Comparison of ENCODE assay signal across 10 mouse cellular contexts in genomic region chr7:24547534-24548036, GRCm38 (mm10). TPM values are rescaled to one million over a fixed set of nuclear protein-coding genes. Genes with fewer than 3 reads are reported as not detected.
DNase-seq lines count a peak whose midpoint lies in the region; ATAC-seq and TF ChIP-seq lines count a peak whose summit lies in the region.
"Had no signal": no experiment of that assay in that cellular context is flagged by ENCODE, and none has a peak within 500 bp of the region (broad histone marks: within the 10 kb centered on the region; RNA-seq: fewer than 3 reads in every experiment).

No protein-coding gene starts in this region.

- ATAC-seq in kidney, postnatal 0 days (replicated peaks; ENCODE audit: low FRiP score, low read depth) = no peak
- ATAC-seq in hindbrain, postnatal 0 days = no peak

- H3K9ac ChIP-seq in kidney, postnatal 0 days (ENCODE audit: low read depth, low read length) = peak overlapping the region; percentile 86
- peak overlapping the region; percentile 77 for H3K9ac ChIP-seq in hindbrain, postnatal 0 days (replicated peaks; ENCODE audit: low read length)

- WGBS in kidney, postnatal 0 days = 19% methylated on average over 13 of the region's 13 CpGs
- WGBS in embryonic facial prominence, embryonic 10.5 days = 30% methylated on average over 13 of the region's 13 CpGs
- 27% methylated on average over 13 of the region's 13 CpGs for WGBS in hindbrain, postnatal 0 days

- no peaks in the 10 kb centered on the region for H3K27me3 ChIP-seq in kidney, postnatal 0 days (ENCODE audit: insufficient read depth, low read length)
- H3K27me3 ChIP-seq in embryonic facial prominence, embryonic 10.5 days (replicated peaks; ENCODE audit: low read depth, poor library complexity, severe bottlenecking) = no peaks in the 10 kb centered on the region
- H3K27me3 ChIP-seq in hindbrain, postnatal 0 days (ENCODE audit: insufficient read depth, low read length) = no peaks in the 10 kb centered on the region
- no peaks in the 10 kb centered on the region for H3K27me3 ChIP-seq in myocyte (ENCODE audit: control insufficient read depth, insufficient read depth, insufficient read length)

- peaks cover 20% of the 10 kb centered on the region for H3K36me3 ChIP-seq in kidney, postnatal 0 days (ENCODE audit: insufficient read depth, low read length)
- H3K36me3 ChIP-seq in embryonic facial prominence, embryonic 10.5 days (replicated peaks) = peaks cover 47% of the 10 kb centered on the region
- H3K36me3 ChIP-seq in hindbrain, postnatal 0 days (ENCODE audit: insufficient read depth, low read length) = no peaks in the 10 kb centered on the region
- no peaks in the 10 kb centered on the region for H3K36me3 ChIP-seq in myocyte (ENCODE audit: control insufficient read depth, insufficient read depth)

- peak overlapping the region; percentile 71; the same call in 1 of the 2 replicates for H3K27ac ChIP-seq in kidney, postnatal 0 days
- peak overlapping the region; percentile 90 for H3K27ac ChIP-seq in embryonic facial prominence, embryonic 10.5 days (replicated peaks)
- 0 out of 2 replicates have a peak overlapping the region, but pooled peaks have one; percentile 26 for H3K27ac ChIP-seq in hindbrain, postnatal 0 days

- H3ac ChIP-seq in myocyte (ENCODE audit: control insufficient read depth, insufficient read length) = peak overlapping the region; percentile 11

- peaks cover 7% of the 10 kb centered on the region for H3K4me1 ChIP-seq in kidney, postnatal 0 days (replicated peaks; ENCODE audit: insufficient read depth, low read length)
- H3K4me1 ChIP-seq in embryonic facial prominence, embryonic 10.5 days = peaks cover 17% of the 10 kb centered on the region
- H3K4me1 ChIP-seq in hindbrain, postnatal 0 days (ENCODE audit: insufficient read depth, low read length) = peaks cover 10% of the 10 kb centered on the region; the same call in 1 of the 2 replicates

- H3K9me3 ChIP-seq in kidney, postnatal 0 days (replicated peaks; ENCODE audit: low read length) = no peaks in the 10 kb centered on the region
- H3K9me3 ChIP-seq in embryonic facial prominence, embryonic 10.5 days = no peaks in the 10 kb centered on the region
- H3K9me3 ChIP-seq in hindbrain, postnatal 0 days (ENCODE audit: low read length) = no peaks in the 10 kb centered on the region

- peaks cover 7% of the 10 kb centered on the region for H3K79me2 ChIP-seq in myocyte (ENCODE audit: control insufficient read depth, insufficient read depth)

- peak overlapping the region; percentile 74 for H3K4me2 ChIP-seq in kidney, postnatal 0 days (ENCODE audit: low read length)
- H3K4me2 ChIP-seq in hindbrain, postnatal 0 days (ENCODE audit: low read depth, low read length) = peak overlapping the region; percentile 64
- H3K4me2 ChIP-seq in myocyte (ENCODE audit: low read depth) = peak overlapping the region; percentile 76

- intact Hi-C loops in gastrocnemius, postnatal 14 days (cut with DNase I; ENCODE audit: low total_unique reads) = no loop called here

- H3K4me3 ChIP-seq in kidney, postnatal 0 days (replicated peaks; ENCODE audit: low read depth, low read length) = peak overlapping the region; percentile 85
- H3K4me3 ChIP-seq in embryonic facial prominence, embryonic 10.5 days = peak overlapping the region; percentile 87
- H3K4me3 ChIP-seq in hindbrain, postnatal 0 days (ENCODE audit: low read length) = peak overlapping the region; percentile 87
- peak overlapping the region; percentile 51 for H3K4me3 ChIP-seq in myocyte

- TF ChIP-seq POLR2A in myocyte (IDR thresholded peaks at IDR 0.05; ENCODE audit: insufficient read length, low read depth) = no peak

- no peak for DNase-seq in kidney, postnatal 0 days (ENCODE audit: low spot score)
- DNase-seq in kidney, postnatal 25 days = no peak
- no peak for DNase-seq in embryonic facial prominence, embryonic 10.5 days (ENCODE audit: low spot score)
- no peak for DNase-seq in hindbrain, postnatal 0 days (ENCODE audit: low spot score)
- DNase-seq in frontal cortex, postnatal 10 days (ENCODE audit: low spot score in 2 of 2) = no peak
- no peak for DNase-seq in gastrocnemius, postnatal 14 days
- no peak for DNase-seq in urinary bladder, postnatal 36 days (ENCODE audit: low spot score in 2 of 2)

- TF ChIP-seq CTCF in kidney, postnatal 0 days (IDR thresholded peaks at IDR 0.05; ENCODE audit: low read depth) = no peak
- no peak for TF ChIP-seq CTCF in hindbrain, postnatal 0 days (IDR thresholded peaks at IDR 0.05; ENCODE audit: low read depth)

TF ChIP-seq in myocyte, 11 proteins besides CTCF, POLR2A, EP300 and RAD21:
- TF ChIP-seq MYOG (IDR thresholded peaks at IDR 0.05; ENCODE audit: control insufficient read depth in 1 of 3, insufficient read depth in 1 of 3, insufficient read length in 2 of 3, low read depth in 2 of 3) (no peak), SRF (IDR thresholded peaks at IDR 0.05; ENCODE audit: control insufficient read depth, insufficient read length, low read depth) (no peak), USF1 (IDR thresholded peaks at IDR 0.05; ENCODE audit: low read depth) (no peak), TCF3 (IDR thresholded peaks at IDR 0.05; ENCODE audit: insufficient read length, low read depth) (no peak), MAX (IDR thresholded peaks at IDR 0.05; ENCODE audit: low read depth) (no peak)

RNA-seq across cellular contexts. Expression of gene Xrcc1, which starts 1.5 kb away (rescaled TPM):
- polyA plus RNA-seq in kidney, postnatal 0 days (2015; fragmentation: Nextera tagmentation; extraction: Ambion mirVana) = 58.4 and 63.6 TPM in 2 replicates
- polyA plus RNA-seq in embryonic facial prominence, embryonic 10.5 days (2016; fragmentation: Nextera tagmentation; extraction: Ambion mirVana) = 169 TPM in 2 replicates
- 36.7 and 50.8 TPM in 2 replicates for total RNA-seq in hindbrain, postnatal 0 days (2014; rRNA removed)
- polyA plus RNA-seq in hindbrain, postnatal 0 days (2015; fragmentation: Nextera tagmentation; extraction: Ambion mirVana) = 44.0 and 45.1 TPM in 2 replicates
- polyA plus RNA-seq in myocyte (2012; fragmentation: generic; extraction: Trizol) = 32.7 TPM
- 10 to 100 TPM; 16.5 to 18.5 TPM for total RNA-seq in gastrocnemius, postnatal 14 days (2021)

RNA-seq across cellular contexts. Expression of gene Pinlyp, which starts 1.7 kb away (rescaled TPM):
- polyA plus RNA-seq in kidney, postnatal 0 days (2015; fragmentation: Nextera tagmentation; extraction: Ambion mirVana) = 0.50 and 0.55 TPM in 2 replicates
- polyA plus RNA-seq in embryonic facial prominence, embryonic 10.5 days (2016; fragmentation: Nextera tagmentation; extraction: Ambion mirVana) = not detected in 2 replicates
- total RNA-seq in hindbrain, postnatal 0 days (2014; rRNA removed) = not detected in 2 replicates
- not detected in 2 replicates for polyA plus RNA-seq in hindbrain, postnatal 0 days (2015; fragmentation: Nextera tagmentation; extraction: Ambion mirVana)
- 0.17 TPM for polyA plus RNA-seq in myocyte (2012; fragmentation: generic; extraction: Trizol)
- not detected for total RNA-seq in gastrocnemius, postnatal 14 days (2021)
- total RNA-seq: adrenal gland, adult 2 months; layer of hippocampus, postnatal 25 days had no signal
- polyA plus RNA-seq: adrenal gland, adult 2 months had no signal

RNA-seq across cellular contexts. Expression of gene Irgq, which starts 17.1 kb away (rescaled TPM):
- polyA plus RNA-seq in kidney, postnatal 0 days (2015; fragmentation: Nextera tagmentation; extraction: Ambion mirVana) = 5.4 and 6.0 TPM in 2 replicates
- 8.2 and 8.9 TPM in 2 replicates for polyA plus RNA-seq in embryonic facial prominence, embryonic 10.5 days (2016; fragmentation: Nextera tagmentation; extraction: Ambion mirVana)
- total RNA-seq in hindbrain, postnatal 0 days (2014; rRNA removed) = 103 and 107 TPM in 2 replicates
- 16.9 and 20.0 TPM in 2 replicates for polyA plus RNA-seq in hindbrain, postnatal 0 days (2015; fragmentation: Nextera tagmentation; extraction: Ambion mirVana)
- polyA plus RNA-seq in myocyte (2012; fragmentation: generic; extraction: Trizol) = 17.4 TPM
- 10 to 100 TPM; 10.5 to 12.8 TPM for total RNA-seq in gastrocnemius, postnatal 14 days (2021)

RNA-seq across cellular contexts. Expression of gene AC161166.1, which starts 35.3 kb away (rescaled TPM):
- polyA plus RNA-seq in kidney, postnatal 0 days (2015; fragmentation: Nextera tagmentation; extraction: Ambion mirVana) = 0.06 and 0.12 TPM in 2 replicates
- 1.2 TPM in 2 replicates for polyA plus RNA-seq in embryonic facial prominence, embryonic 10.5 days (2016; fragmentation: Nextera tagmentation; extraction: Ambion mirVana)
- not detected in 2 replicates for total RNA-seq in hindbrain, postnatal 0 days (2014; rRNA removed)
- 0.19 and 0.55 TPM in 2 replicates for polyA plus RNA-seq in hindbrain, postnatal 0 days (2015; fragmentation: Nextera tagmentation; extraction: Ambion mirVana)
- polyA plus RNA-seq in myocyte (2012; fragmentation: generic; extraction: Trizol) = 0.10 TPM
- total RNA-seq in gastrocnemius, postnatal 14 days (2021) = not detected
- total RNA-seq: adrenal gland, adult 2 months; layer of hippocampus, postnatal 25 days had no signal
- polyA plus RNA-seq: adrenal gland, adult 2 months had no signal

RNA-seq across cellular contexts. Expression of gene Ethe1, which starts 39.8 kb away (rescaled TPM):
- polyA plus RNA-seq in kidney, postnatal 0 days (2015; fragmentation: Nextera tagmentation; extraction: Ambion mirVana) = 43.7 and 43.8 TPM in 2 replicates
- polyA plus RNA-seq in embryonic facial prominence, embryonic 10.5 days (2016; fragmentation: Nextera tagmentation; extraction: Ambion mirVana) = 26.3 and 27.3 TPM in 2 replicates
- total RNA-seq in hindbrain, postnatal 0 days (2014; rRNA removed) = 36.3 and 43.8 TPM in 2 replicates
- polyA plus RNA-seq in hindbrain, postnatal 0 days (2015; fragmentation: Nextera tagmentation; extraction: Ambion mirVana) = 24.4 and 25.3 TPM in 2 replicates
- 34.7 TPM for polyA plus RNA-seq in myocyte (2012; fragmentation: generic; extraction: Trizol)
- 10 to 100 TPM; 12.0 to 15.3 TPM for total RNA-seq in gastrocnemius, postnatal 14 days (2021)

Comparison
In these comparisons a context has a peak if more than half of its experiments do, and no peak if none do; other contexts are left out.
1. H3K27ac ChIP-seq: peak in every context shown above with its lines; median percentile 90 in embryonic facial prominence, embryonic 10.5 days; 71 in kidney, postnatal 0 days; 26 in hindbrain, postnatal 0 days.